ENCODE assay signal across 27 mouse cellular contexts in genomic region chr15:78243061-78243460, GRCm38 (mm10). TPM values are rescaled to one million over a fixed set of nuclear protein-coding genes. Genes with fewer than 3 reads are reported as not detected.
DNase-seq lines count a peak whose midpoint lies in the region; ATAC-seq and TF ChIP-seq lines count a peak whose summit lies in the region.
"Had no signal": no experiment of that assay in that cellular context is flagged by ENCODE, and none has a peak within 500 bp of the region (broad histone marks: within the 10 kb centered on the region; RNA-seq: fewer than 3 reads in every experiment).

No protein-coding gene starts in this region.

- no peaks in the 10 kb centered on the region for H3K27me3 ChIP-seq in liver, embryonic 16.5 days (ENCODE audit: control insufficient read depth, insufficient read depth, low read depth, low read length)
- H3K27me3 ChIP-seq in liver, embryonic 12.5 days (replicated peaks), result peaks cover 10% of the 10 kb centered on the region; the same call in 1 of the 2 replicates
- peaks cover 81% of the 10 kb centered on the region for H3K27me3 ChIP-seq in C2C12 (ENCODE audit: control insufficient read depth, insufficient read depth, insufficient read length)
- H3K27me3 ChIP-seq in limb, embryonic 12.5 days, result peaks cover 11% of the 10 kb centered on the region; the same call in 1 of the 2 replicates

- H3K27ac ChIP-seq in liver, embryonic 16.5 days (ENCODE audit: low read length), result 0 out of 2 replicates have a peak overlapping the region, but pooled peaks have one; percentile 10
- H3K27ac ChIP-seq in liver, embryonic 12.5 days, result no peak overlapping the region
- H3K27ac ChIP-seq in bone marrow, adult 2 months (ENCODE audit: control insufficient read depth, insufficient read depth, low read depth, low read length, poor library complexity), result peak overlapping the region; percentile 93
- H3K27ac ChIP-seq in limb, embryonic 12.5 days, result no peak overlapping the region
- H3K27ac ChIP-seq: embryonic facial prominence, embryonic 12.5 days; hindbrain, embryonic 10.5 days; intestine, embryonic 15.5 days had no signal

- TF ChIP-seq POLR2A in bone marrow, adult 2 months (IDR thresholded peaks at IDR 0.05; ENCODE audit: borderline replicate concordance, control insufficient read depth, low read depth, low read length), result no peak

- no peak overlapping the region for H3K9ac ChIP-seq in liver, embryonic 16.5 days (ENCODE audit: low read depth, low read length)
- no peak overlapping the region for H3K9ac ChIP-seq in liver, embryonic 12.5 days
- H3K9ac ChIP-seq in limb, embryonic 12.5 days (replicated peaks), result peak overlapping the region; percentile 34; the same call in 1 of the 2 replicates
- H3K9ac ChIP-seq: embryonic facial prominence, embryonic 12.5 days; intestine, embryonic 15.5 days; liver, embryonic 15.5 days had no signal

- no peaks in the 10 kb centered on the region for H3K4me1 ChIP-seq in liver, embryonic 16.5 days (ENCODE audit: control insufficient read depth, low read depth, low read length)
- no peaks in the 10 kb centered on the region for H3K4me1 ChIP-seq in liver, embryonic 12.5 days
- H3K4me1 ChIP-seq in bone marrow, adult 2 months (ENCODE audit: control insufficient read depth, insufficient read depth, low read length), result peaks cover 9% of the 10 kb centered on the region; the same call in 1 of the 2 replicates
- no peaks in the 10 kb centered on the region; the same call in 1 of the 2 replicates for H3K4me1 ChIP-seq in limb, embryonic 12.5 days (replicated peaks)
- H3K4me1 ChIP-seq: embryonic facial prominence, embryonic 12.5 days; liver, embryonic 15.5 days had no signal

- DNase-seq in right cerebral cortex, postnatal 36 days (ENCODE audit: low spot score in 2 of 2), result no peak
- no peak for DNase-seq in thymus, postnatal 4 days
- no peak for DNase-seq in heart, adult 9 months (ENCODE audit: low spot score in 2 of 2)
- DNase-seq: adrenal gland, adult 8-10 months; B cell, adult 2 months; cerebellum, adult 18-20 months; cerebellum, postnatal 14 days; kidney, postnatal 36 days; layer of hippocampus, postnatal 36 days; lung, postnatal 14 days; midbrain, embryonic 14.5 days; thymus, adult 2 months had no signal

- no peak for ATAC-seq in liver, embryonic 16.5 days (ENCODE audit: low read depth)
- ATAC-seq in liver, embryonic 12.5 days, result no peak
- no peak for ATAC-seq in limb, embryonic 12.5 days (ENCODE audit: insufficient number of reproducible peaks, insufficient read depth, low FRiP score, low TSS enrichment, low read depth)
- ATAC-seq: activated CD4-positive, CD25-positive, alpha-beta regulatory T cell, adult 4 months; hindbrain, embryonic 16.5 days had no signal

- no peak overlapping the region for H3ac ChIP-seq in C2C12 (ENCODE audit: control insufficient read depth, insufficient read length, low read depth)

- H3K9me3 ChIP-seq in liver, embryonic 16.5 days (replicated peaks; ENCODE audit: control insufficient read depth, low read length), result no peaks in the 10 kb centered on the region
- H3K9me3 ChIP-seq in liver, embryonic 12.5 days (replicated peaks), result no peaks in the 10 kb centered on the region
- no peaks in the 10 kb centered on the region for H3K9me3 ChIP-seq in limb, embryonic 12.5 days
- H3K9me3 ChIP-seq: embryonic facial prominence, embryonic 12.5 days; hindbrain, embryonic 10.5 days; intestine, embryonic 15.5 days; liver, embryonic 15.5 days had no signal

- H3K4me3 ChIP-seq in liver, embryonic 16.5 days (ENCODE audit: low read depth, low read length), result no peak overlapping the region
- no peak overlapping the region for H3K4me3 ChIP-seq in liver, embryonic 12.5 days
- H3K4me3 ChIP-seq in C2C12 (ENCODE audit: insufficient read depth, poor library complexity, severe bottlenecking), result no peak overlapping the region
- no peak overlapping the region for H3K4me3 ChIP-seq in bone marrow, adult 2 months (replicated peaks; ENCODE audit: control insufficient read depth, low read depth, low read length)
- no peak overlapping the region for H3K4me3 ChIP-seq in limb, embryonic 12.5 days (replicated peaks)
- H3K4me3 ChIP-seq: embryonic facial prominence, embryonic 12.5 days; hindbrain, embryonic 10.5 days; intestine, embryonic 15.5 days; liver, embryonic 15.5 days had no signal

- 53% methylated on average over 8 of the region's 8 CpGs for WGBS in liver, embryonic 16.5 days (ENCODE audit: insufficient replicate concordance)
- WGBS in liver, embryonic 12.5 days (ENCODE audit: insufficient replicate concordance), result 58% methylated on average over 8 of the region's 8 CpGs
- WGBS in bone marrow, adult 2 months, result 44% methylated on average over 8 of the region's 8 CpGs
- 72% methylated on average over 8 of the region's 8 CpGs for WGBS in limb, embryonic 12.5 days

- no peaks in the 10 kb centered on the region for H3K36me3 ChIP-seq in liver, embryonic 16.5 days (ENCODE audit: control insufficient read depth, insufficient read depth)
- no peaks in the 10 kb centered on the region for H3K36me3 ChIP-seq in liver, embryonic 12.5 days
- H3K36me3 ChIP-seq in C2C12 (ENCODE audit: control insufficient read depth, insufficient read depth), result no peaks in the 10 kb centered on the region
- H3K36me3 ChIP-seq in limb, embryonic 12.5 days, result no peaks in the 10 kb centered on the region
- H3K36me3 ChIP-seq: embryonic facial prominence, embryonic 12.5 days; hindbrain, embryonic 10.5 days; intestine, embryonic 15.5 days; liver, embryonic 15.5 days had no signal

- no peaks in the 10 kb centered on the region for H3K79me2 ChIP-seq in C2C12 (ENCODE audit: control insufficient read depth, insufficient read depth)

- H3K4me2 ChIP-seq in liver, embryonic 16.5 days (ENCODE audit: low read depth, low read length), result no peak overlapping the region
- no peak overlapping the region for H3K4me2 ChIP-seq in liver, embryonic 12.5 days
- no peak overlapping the region for H3K4me2 ChIP-seq in limb, embryonic 12.5 days
- H3K4me2 ChIP-seq: embryonic facial prominence, embryonic 12.5 days; intestine, embryonic 15.5 days; liver, embryonic 15.5 days had no signal

- H3K79me3 ChIP-seq in C2C12 (ENCODE audit: low read depth), result no peaks in the 10 kb centered on the region

- TF ChIP-seq CTCF in C2C12 (IDR thresholded peaks at IDR 0.05; ENCODE audit: control insufficient read depth, insufficient read depth, insufficient read length), result no peak
- TF ChIP-seq CTCF in bone marrow, adult 2 months (IDR thresholded peaks at IDR 0.05; ENCODE audit: control insufficient read depth, insufficient read depth, low read length), result no peak

TF ChIP-seq in C2C12, 6 proteins besides CTCF, POLR2A, EP300 and RAD21:
- peak; percentile 32 for TF ChIP-seq USF1 (IDR thresholded peaks at IDR 0.05; ENCODE audit: low read depth)
- no peak for TF ChIP-seq MYOD1 (IDR thresholded peaks at IDR 0.05; ENCODE audit: control insufficient read depth, insufficient read length, low read depth)
- no peak for TF ChIP-seq CEBPB (IDR thresholded peaks at IDR 0.05; ENCODE audit: low read depth)
- no peak for TF ChIP-seq FOSL1 (IDR thresholded peaks at IDR 0.05; ENCODE audit: insufficient read depth, low read length, poor library complexity, severe bottlenecking)
- TF ChIP-seq MYOG (IDR thresholded peaks at IDR 0.05; ENCODE audit: control insufficient read depth, extremely low read depth, insufficient read length), result no peak
- TF ChIP-seq MAX (IDR thresholded peaks at IDR 0.05), result no peak

RNA-seq across cellular contexts. Expression of gene Ncf4, which starts 1.5 kb away (rescaled TPM):
- polyA plus RNA-seq in liver, embryonic 16.5 days (2015; fragmentation: Nextera tagmentation; extraction: Ambion mirVana), result 47.8 and 49.9 TPM in 2 replicates
- polyA plus RNA-seq in liver, embryonic 12.5 days (2016; fragmentation: Nextera tagmentation; extraction: Ambion mirVana), result 31.4 and 37.5 TPM in 2 replicates
- 0.67 TPM for polyA plus RNA-seq in C2C12 (2012; fragmentation: generic; extraction: Trizol)
- polyA plus RNA-seq in bone marrow, adult 2 months (2011; ENCODE audit: insufficient read depth, insufficient read length, low replicate concordance, missing spikeins), result 131 and 294 TPM in 2 replicates
- polyA plus RNA-seq in limb, embryonic 12.5 days (2016; fragmentation: Nextera tagmentation; extraction: Ambion mirVana), result 3.8 and 5.0 TPM in 2 replicates

RNA-seq across cellular contexts. Expression of gene Pvalb, which starts 36.9 kb away (rescaled TPM):
- polyA plus RNA-seq in liver, embryonic 16.5 days (2015; fragmentation: Nextera tagmentation; extraction: Ambion mirVana), result not detected in 2 replicates
- polyA plus RNA-seq in liver, embryonic 12.5 days (2016; fragmentation: Nextera tagmentation; extraction: Ambion mirVana), result not detected in 2 replicates
- 0.06 TPM for polyA plus RNA-seq in C2C12 (2012; fragmentation: generic; extraction: Trizol)
- polyA plus RNA-seq in bone marrow, adult 2 months (2011; ENCODE audit: insufficient read depth, insufficient read length, low replicate concordance, missing spikeins), result 2.0 and 11.3 TPM in 2 replicates
- polyA plus RNA-seq in limb, embryonic 12.5 days (2016; fragmentation: Nextera tagmentation; extraction: Ambion mirVana), result not detected in 2 replicates
- polyA plus RNA-seq: activated CD4-positive, CD25-positive, alpha-beta regulatory T cell, adult 4 months; forebrain, embryonic 11.5 days; intestine, embryonic 15.5 days; kidney, embryonic 14.5 days; liver, embryonic 15.5 days; small intestine, adult 2 months; urinary bladder, adult 2 months had no signal

Comparison
In these comparisons a context has a peak if more than half of its experiments do, and no peak if none do; other contexts are left out.
1. H3K27ac ChIP-seq: peak in liver, embryonic 16.5 days (single experiment) and bone marrow, adult 2 months (single experiment); none in liver, embryonic 12.5 days (single experiment) and limb, embryonic 12.5 days (single experiment).